Mouse (Mus musculus): Measurements from ENCODE around the gene Ptk6. TPM values are rescaled to one million over a fixed set of nuclear protein-coding genes. Genes with fewer than 3 reads are reported as not detected.

Ptk6 gene
- not detected in 2 replicates for polyA plus RNA-seq (2016; fragmentation: Nextera tagmentation; extraction: Ambion mirVana)

- Histone ChIP-seq H3K9me3 (no peaks in the 10 kb centered on the region), H3K4me3 (no peak within 1 kb of the TSS), H3K36me3 (replicated peaks) (no peaks in the 10 kb centered on the region), H3K4me1 (no peaks in the 10 kb centered on the region), H3K27ac (no peak within 1 kb of the TSS), H3K27me3 (ENCODE audit: poor library complexity, severe bottlenecking) (no peaks in the 10 kb centered on the region)
- no peak for DNase-seq (ENCODE audit: extremely low spot score, low spot score)
- 87% methylated on average over 3 of the region's 3 CpGs for WGBS
Observed at GRCm38 (mm10) chr2:181202422-181202821, at the start of gene Ptk6. Gene Ptk6, minus strand, starts transcription at chr2:181202789.

DNA sequence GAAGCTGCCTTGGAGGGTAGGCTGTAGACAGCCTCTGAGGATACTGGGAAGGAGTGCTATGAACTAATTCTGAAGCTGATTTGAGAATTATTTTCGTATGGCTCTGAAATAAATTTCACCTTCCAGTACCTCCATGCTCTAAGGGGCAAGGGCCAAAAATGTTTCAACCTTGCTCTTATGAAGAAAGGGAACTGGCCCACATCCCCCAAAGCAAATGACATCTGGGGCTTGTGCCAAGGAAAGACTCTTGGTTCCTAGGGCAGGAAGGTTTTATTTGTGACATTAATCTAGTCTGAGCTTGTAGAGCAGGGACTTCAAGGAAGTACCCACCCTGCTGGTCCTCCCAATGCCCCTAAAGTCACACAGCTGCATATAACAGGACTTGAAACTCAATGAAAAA, 49.3 kb upstream of the Ptk6 start:
- no peak overlapping the region for H3K27ac ChIP-seq
- H3K9me3 ChIP-seq, result no peaks in the 10 kb centered on the region
- no peak for DNase-seq (ENCODE audit: extremely low spot score, low spot score)
- H3K36me3 ChIP-seq (replicated peaks), result peaks cover 63% of the 10 kb centered on the region
- H3K4me1 ChIP-seq, result no peaks in the 10 kb centered on the region
- 82% methylated on average over 1 of the region's 1 CpGs for WGBS
- no peaks in the 10 kb centered on the region for H3K27me3 ChIP-seq (ENCODE audit: poor library complexity, severe bottlenecking)
- H3K4me3 ChIP-seq, result no peak overlapping the region

- peaks cover 38% of the 10 kb centered on the region for H3K36me3 ChIP-seq (replicated peaks)
- peaks cover 6% of the 10 kb centered on the region for H3K4me1 ChIP-seq
- no peaks in the 10 kb centered on the region for H3K9me3 ChIP-seq
- no peak for DNase-seq (ENCODE audit: extremely low spot score, low spot score)
- no peaks in the 10 kb centered on the region for H3K27me3 ChIP-seq (ENCODE audit: poor library complexity, severe bottlenecking)
- H3K27ac ChIP-seq, result no peak overlapping the region
- 88% methylated on average over 10 of the region's 10 CpGs for WGBS
- H3K4me3 ChIP-seq, result no peak overlapping the region
Observed at GRCm38 (mm10) chr2:181249217-181249616, 46.6 kb upstream of the Ptk6 start.

- H3K27me3 ChIP-seq (ENCODE audit: poor library complexity, severe bottlenecking), result no peaks in the 10 kb centered on the region
- 40% methylated on average over 2 of the region's 2 CpGs for WGBS
Observed at GRCm38 (mm10) chr2:181245031-181245430, 42.4 kb upstream of the Ptk6 start.

DNA sequence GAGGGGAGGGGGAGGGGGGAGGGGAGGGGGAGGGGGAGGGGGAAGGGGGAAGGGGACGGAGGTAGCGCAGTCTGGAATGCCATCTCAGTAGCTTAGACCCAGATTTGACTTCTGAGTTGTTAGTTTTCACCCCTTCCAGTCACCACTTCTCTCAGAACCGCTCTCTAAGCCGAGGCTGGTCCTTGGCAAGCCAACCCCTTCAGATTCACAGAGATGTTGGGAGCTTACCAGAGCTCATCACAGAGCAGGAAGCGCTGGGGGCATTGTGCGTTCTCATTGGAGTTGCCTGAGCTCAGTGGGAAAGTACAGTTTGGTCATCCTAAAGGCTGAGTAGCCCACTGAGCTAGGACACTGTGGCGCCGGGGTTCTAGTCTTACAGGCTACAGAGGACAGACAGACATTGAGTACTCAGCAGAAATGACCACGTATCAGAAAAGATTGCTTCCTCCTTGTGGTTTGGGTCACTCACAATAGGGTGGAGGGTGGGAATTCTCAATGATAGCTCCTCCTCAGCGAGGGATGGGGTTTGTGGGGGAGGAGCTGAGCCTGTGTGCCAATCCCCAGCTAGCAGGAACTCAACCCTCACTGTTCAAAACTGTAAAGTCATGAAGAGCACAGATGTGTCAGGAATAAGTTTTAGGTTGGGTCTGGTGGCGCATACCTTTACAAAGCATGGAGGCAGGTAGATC, 41.3 kb upstream of the Ptk6 start:
- no peak overlapping the region for H3K4me3 ChIP-seq
- H3K27ac ChIP-seq, result no peak overlapping the region
- H3K27me3 ChIP-seq (ENCODE audit: poor library complexity, severe bottlenecking), result no peaks in the 10 kb centered on the region
- peaks cover 29% of the 10 kb centered on the region for H3K4me1 ChIP-seq
- whole genome bisulfite sequencing, result 35% methylated on average over 11 of the region's 11 CpGs
- H3K36me3 ChIP-seq (replicated peaks), result no peaks in the 10 kb centered on the region
- H3K9me3 ChIP-seq, result no peaks in the 10 kb centered on the region
- DNase-seq (ENCODE audit: extremely low spot score, low spot score), result no peak

More at GRCm38 (mm10) chr2:181245031-181245430, 42.4 kb upstream of the Ptk6 start:
- H3K9me3 ChIP-seq, result no peaks in the 10 kb centered on the region
- no peaks in the 10 kb centered on the region for H3K36me3 ChIP-seq (replicated peaks)
- H3K4me1 ChIP-seq, result peaks cover 29% of the 10 kb centered on the region
- no peak overlapping the region for H3K27ac ChIP-seq
- no peak for DNase-seq (ENCODE audit: extremely low spot score, low spot score)
- no peak overlapping the region for H3K4me3 ChIP-seq

DNA sequence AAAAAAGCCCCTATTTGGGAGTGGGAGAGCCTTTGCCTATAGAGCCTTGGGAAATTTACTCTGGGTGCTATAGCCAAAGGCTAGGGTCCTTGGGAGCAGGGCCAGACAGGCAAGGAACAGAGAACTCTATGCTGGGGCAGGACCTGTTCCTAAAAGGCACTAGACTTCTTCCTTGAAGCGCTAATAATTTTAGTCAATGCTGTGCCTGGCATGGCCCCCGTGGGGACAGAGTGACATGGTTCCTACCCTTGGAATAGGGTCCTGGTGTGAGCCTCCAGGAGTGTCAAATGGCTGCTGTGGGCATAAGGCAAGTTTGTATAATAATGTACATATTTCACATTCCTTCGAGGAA, 39.7 kb upstream of the Ptk6 start:
- peak overlapping the region; percentile 50 for H3K4me3 ChIP-seq
- no peaks in the 10 kb centered on the region for H3K36me3 ChIP-seq (replicated peaks)
- H3K4me1 ChIP-seq, result peaks cover 34% of the 10 kb centered on the region
- DNase-seq (ENCODE audit: extremely low spot score, low spot score), result no peak
- H3K27ac ChIP-seq, result no peak overlapping the region
- H3K27me3 ChIP-seq (ENCODE audit: poor library complexity, severe bottlenecking), result no peaks in the 10 kb centered on the region
- 78% methylated on average over 3 of the region's 3 CpGs for WGBS
- H3K9me3 ChIP-seq, result no peaks in the 10 kb centered on the region

DNA sequence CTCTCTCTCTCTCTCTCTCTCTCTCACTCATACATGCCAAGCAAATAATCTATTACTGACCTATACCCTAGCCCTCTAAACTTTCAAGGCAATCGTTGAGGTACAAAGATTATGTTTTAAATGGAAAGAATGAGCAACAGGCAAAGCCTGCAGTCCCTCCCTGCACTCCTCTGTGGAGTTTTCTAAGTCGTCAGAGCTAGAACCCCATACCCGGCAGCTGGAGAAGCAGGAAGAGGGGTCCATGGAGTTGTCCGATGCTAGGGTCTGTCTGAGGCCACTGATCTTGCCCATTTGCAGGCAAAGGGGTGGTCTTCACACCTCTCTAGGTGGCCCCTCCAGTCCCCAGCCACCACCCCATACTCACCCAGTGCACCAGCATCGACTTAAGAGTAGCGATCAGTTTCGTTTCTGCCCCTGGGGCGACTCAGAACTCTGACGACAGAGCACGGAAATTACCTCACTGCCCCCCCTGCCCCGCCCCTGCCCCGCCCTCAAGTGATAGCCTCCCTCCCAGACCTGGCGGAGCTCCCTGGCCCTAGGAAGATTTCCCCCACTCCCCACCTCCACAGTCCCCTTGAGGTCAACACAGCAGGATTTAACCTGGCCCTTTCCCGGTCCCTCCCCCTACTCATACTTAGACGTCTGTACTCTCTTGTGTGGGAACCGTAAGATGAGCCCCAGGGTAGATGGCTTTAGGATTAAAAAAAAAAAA, 39.2 kb upstream of the Ptk6 start, which contains the start of gene Helz2:
Helz2 (minus strand) TSS at position 426 of the 712 bp plus-strand sequence.
- WGBS, result 14% methylated on average over 16 of the region's 16 CpGs
- H3K27me3 ChIP-seq (ENCODE audit: poor library complexity, severe bottlenecking), result no peaks in the 10 kb centered on the region
- peaks cover 34% of the 10 kb centered on the region for H3K4me1 ChIP-seq
- H3K9me3 ChIP-seq, result no peaks in the 10 kb centered on the region
- H3K27ac ChIP-seq, result peak within 1 kb of the TSS; percentile 71
- no peaks in the 10 kb centered on the region for H3K36me3 ChIP-seq (replicated peaks)
- peak within 1 kb of the TSS; percentile 50 for H3K4me3 ChIP-seq
- peak; percentile 31 for DNase-seq (ENCODE audit: extremely low spot score, low spot score)

- no peak overlapping the region for H3K27ac ChIP-seq
- H3K4me3 ChIP-seq, result no peak overlapping the region
- H3K4me1 ChIP-seq, result peaks cover 34% of the 10 kb centered on the region
- no peak for DNase-seq (ENCODE audit: extremely low spot score, low spot score)
- no peaks in the 10 kb centered on the region for H3K27me3 ChIP-seq (ENCODE audit: poor library complexity, severe bottlenecking)
- H3K9me3 ChIP-seq, result no peaks in the 10 kb centered on the region
- H3K36me3 ChIP-seq (replicated peaks), result no peaks in the 10 kb centered on the region
- WGBS, result 93% methylated on average over 13 of the region's 13 CpGs
Observed at GRCm38 (mm10) chr2:181240806-181241440, 38.3 kb upstream of the Ptk6 start.

DNA sequence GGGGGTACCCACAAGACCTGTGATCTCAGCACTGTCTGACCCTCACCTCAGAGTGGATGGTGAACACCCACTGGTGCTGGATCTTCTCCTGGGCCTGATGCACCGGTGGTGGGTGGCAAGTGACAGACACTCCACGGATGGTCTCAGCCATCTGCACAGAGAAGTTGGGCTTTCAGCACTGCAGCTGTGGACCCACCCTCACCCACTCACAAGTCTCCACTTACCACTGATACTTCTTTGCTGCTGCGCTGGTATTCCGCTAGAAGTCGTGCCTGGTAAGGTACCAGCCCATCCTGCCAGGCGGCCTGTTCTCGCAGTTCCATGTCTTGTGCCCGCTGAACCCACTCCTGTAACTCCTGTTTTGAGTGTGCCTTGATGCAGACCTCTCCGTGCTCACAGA, 36.7 kb upstream of the Ptk6 start:
- no peak overlapping the region for H3K4me3 ChIP-seq
- no peak for DNase-seq (ENCODE audit: extremely low spot score, low spot score)
- WGBS, result 93% methylated on average over 9 of the region's 9 CpGs

DNA sequence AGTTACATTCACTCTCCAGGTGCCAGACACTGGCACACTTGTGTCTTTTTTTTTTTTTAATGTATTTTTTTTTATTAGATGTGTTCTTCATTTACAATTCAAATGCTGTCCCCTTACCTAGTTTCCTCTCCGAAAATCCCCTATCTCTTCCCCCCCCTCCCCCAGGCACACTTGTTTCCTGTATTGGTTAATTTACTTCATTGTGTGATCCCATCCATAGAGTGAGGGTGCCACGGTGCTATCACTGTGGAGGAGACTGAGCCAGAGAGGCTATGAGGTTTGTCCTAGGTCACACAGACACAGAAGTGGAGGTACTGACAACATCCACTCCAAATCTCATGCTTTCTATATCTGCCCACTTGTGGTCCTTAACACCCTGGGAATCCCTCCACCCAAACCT, 36.3 kb upstream of the Ptk6 start:
- DNase-seq (ENCODE audit: extremely low spot score, low spot score), result no peak
- H3K36me3 ChIP-seq (replicated peaks), result no peaks in the 10 kb centered on the region; the same call in 1 of the 2 replicates
- H3K27me3 ChIP-seq (ENCODE audit: poor library complexity, severe bottlenecking), result no peaks in the 10 kb centered on the region
- H3K4me1 ChIP-seq, result peaks cover 25% of the 10 kb centered on the region
- H3K9me3 ChIP-seq, result no peaks in the 10 kb centered on the region
- H3K27ac ChIP-seq, result no peak overlapping the region
- no peak overlapping the region for H3K4me3 ChIP-seq
- WGBS, result 69% methylated on average over 2 of the region's 2 CpGs

More for the DNA sequence above, 36.7 kb upstream of the Ptk6 start:
- no peaks in the 10 kb centered on the region for H3K9me3 ChIP-seq
- no peaks in the 10 kb centered on the region; the same call in 1 of the 2 replicates for H3K36me3 ChIP-seq (replicated peaks)
- peaks cover 29% of the 10 kb centered on the region for H3K4me1 ChIP-seq
- H3K27ac ChIP-seq, result no peak overlapping the region
- H3K27me3 ChIP-seq (ENCODE audit: poor library complexity, severe bottlenecking), result no peaks in the 10 kb centered on the region

DNA sequence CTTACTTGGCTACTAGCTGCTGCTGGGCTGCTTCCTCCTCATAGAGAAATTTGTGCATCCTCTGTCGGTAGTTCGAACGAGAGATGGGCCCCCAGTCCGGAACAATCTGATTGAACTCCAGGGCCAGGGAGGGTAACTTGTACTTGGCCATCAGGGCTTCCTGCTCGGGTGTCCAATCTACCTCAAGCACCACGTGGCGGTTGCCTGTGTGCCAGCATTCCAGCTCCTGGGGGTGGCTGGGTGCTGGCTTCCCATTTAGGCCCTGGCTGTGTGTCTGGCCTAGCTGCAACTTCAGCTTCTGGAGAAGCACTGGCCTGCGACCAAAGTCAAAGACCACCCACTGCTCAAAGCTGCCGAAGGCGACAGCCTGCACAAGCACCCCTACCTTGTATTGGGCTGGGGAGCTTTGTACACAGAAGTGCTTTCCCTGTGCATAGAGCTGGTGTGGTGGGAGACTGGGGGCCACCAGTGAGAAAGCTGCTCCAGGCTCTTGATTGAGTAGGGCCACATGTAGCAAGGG, 35.6 kb upstream of the Ptk6 start:
- WGBS, result 84% methylated on average over 10 of the region's 10 CpGs
- Histone ChIP-seq H3K27me3 (ENCODE audit: poor library complexity, severe bottlenecking) (no peaks in the 10 kb centered on the region), H3K4me3 (no peak overlapping the region), H3K36me3 (replicated peaks) (no peaks in the 10 kb centered on the region; the same call in 1 of the 2 replicates), H3K4me1 (peaks cover 20% of the 10 kb centered on the region), H3K9me3 (no peaks in the 10 kb centered on the region), H3K27ac (no peak overlapping the region)
- no peak for DNase-seq (ENCODE audit: extremely low spot score, low spot score)

DNA sequence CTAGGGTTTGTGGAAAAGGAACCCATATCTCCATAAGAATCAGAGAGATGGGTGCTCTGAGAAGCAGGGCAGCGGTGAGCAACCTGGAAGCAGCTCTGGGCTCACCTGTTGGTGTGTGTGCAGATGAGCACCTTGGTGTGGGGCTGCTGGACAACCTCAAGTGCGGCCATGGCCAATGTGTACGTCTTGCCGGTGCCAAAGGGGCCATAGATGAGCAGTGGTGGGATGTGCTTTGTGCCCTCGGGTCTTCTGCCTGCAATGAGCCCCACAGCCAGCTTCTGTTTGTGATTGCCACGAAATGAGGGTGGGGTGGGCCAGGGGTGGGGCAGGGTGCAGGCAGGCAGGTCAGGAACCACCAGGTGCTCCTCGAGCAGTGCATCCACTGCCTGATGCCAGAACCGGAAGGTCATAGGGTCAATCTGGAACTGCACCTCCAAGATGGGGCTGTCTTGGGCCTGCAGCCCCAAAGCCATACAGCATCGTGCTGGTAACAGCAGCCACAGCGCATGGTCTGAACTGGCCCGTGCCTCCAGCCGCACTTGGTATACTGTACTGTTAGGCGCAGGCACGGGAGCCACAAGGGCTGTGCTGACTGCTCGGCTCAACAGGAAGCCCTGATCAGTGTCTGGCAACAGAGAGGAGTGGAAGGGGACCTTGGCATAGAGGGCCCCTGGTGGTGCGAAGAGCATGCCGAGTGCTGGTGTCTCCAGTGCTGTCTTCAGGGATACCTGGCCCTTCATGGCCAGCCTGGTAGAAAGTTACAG, 34.8 kb upstream of the Ptk6 start:
- H3K4me1 ChIP-seq, result peaks cover 18% of the 10 kb centered on the region
- no peak overlapping the region for H3K4me3 ChIP-seq
- no peaks in the 10 kb centered on the region for H3K27me3 ChIP-seq (ENCODE audit: poor library complexity, severe bottlenecking)
- H3K27ac ChIP-seq, result no peak overlapping the region
- no peaks in the 10 kb centered on the region for H3K9me3 ChIP-seq
- whole genome bisulfite sequencing, result 92% methylated on average over 17 of the region's 17 CpGs
- no peaks in the 10 kb centered on the region; the same call in 1 of the 2 replicates for H3K36me3 ChIP-seq (replicated peaks)
- DNase-seq (ENCODE audit: extremely low spot score, low spot score), result no peak
